Mouse (Mus musculus) small intestine, adult 2 months (tissue): Measurements from ENCODE around the gene Irf2.

Source experiments
- CTCF ChIP-seq: fragments of 200-500 bp; IDR thresholded peaks from 2 replicates; pipeline ENCODE4 v1.5.1; 2012; ENCODE audit warnings: low read depth, mild to moderate bottlenecking, control low read depth, inconsistent platforms, low read length, moderate library complexity, mixed read lengths; ENCODE audit not compliant: insufficient replicate concordance, insufficient read length; ENCODE audit errors: extremely low read depth
- POLR2A ChIP-seq: fragments of 200-500 bp; IDR thresholded peaks from 2 replicates; pipeline ENCODE4 v1.6.1; 2012; ENCODE audit warnings: low read depth, mild to moderate bottlenecking, control low read depth, inconsistent platforms, low read length, moderate library complexity

GRCm38 (mm10) chr8:46721065-46721845, 18.3 kb upstream of the Irf2 start:
- TF ChIP-seq POLR2A (no peak), CTCF (no peak)
